In the genomic region with DNA sequence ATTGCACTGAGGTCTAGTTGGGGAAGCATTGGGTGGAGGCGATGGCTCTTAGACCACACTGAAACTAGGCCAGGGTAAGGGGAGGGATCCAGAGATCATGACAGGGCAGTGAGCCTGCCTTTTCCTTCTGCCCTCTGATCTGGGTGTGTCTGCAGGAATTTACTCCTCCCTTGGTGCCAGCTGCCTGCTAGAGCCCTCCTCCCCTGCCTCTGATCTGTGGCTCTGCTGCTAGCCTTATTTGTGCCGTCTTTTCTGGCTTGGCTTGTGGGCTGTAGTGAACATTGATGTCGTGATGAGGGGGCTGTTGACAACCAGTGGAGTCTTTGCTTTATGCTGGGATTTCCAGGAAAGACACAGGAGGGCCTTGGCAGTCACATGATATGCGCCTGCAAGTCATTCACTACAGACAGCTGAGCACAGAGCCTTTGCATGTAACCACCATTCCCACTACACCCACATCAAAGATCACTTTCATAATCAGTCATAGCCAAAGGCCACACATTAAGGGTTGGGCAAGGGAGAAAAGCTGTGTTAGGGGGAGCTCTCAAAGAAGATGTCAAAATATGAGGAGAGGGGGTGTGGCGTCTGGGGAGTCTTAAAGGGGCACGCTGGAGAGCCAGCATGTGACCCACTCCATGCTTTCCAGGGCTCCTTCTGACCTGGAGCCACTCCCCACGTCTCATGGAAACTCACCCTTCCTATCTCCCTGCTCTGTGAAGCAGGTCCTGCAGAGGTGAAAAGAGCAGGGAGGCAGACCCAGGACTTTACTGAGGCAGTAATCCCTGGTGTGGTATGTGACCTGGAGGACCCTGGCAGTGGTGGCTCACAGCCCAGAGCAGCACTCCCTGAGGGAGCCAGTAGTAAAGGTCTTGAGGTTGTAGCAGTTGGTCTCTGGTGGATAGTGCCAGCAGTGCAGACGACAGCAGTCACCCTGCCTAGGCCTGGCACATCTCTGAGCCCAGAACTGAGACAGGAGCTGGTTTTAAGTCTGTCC, we compare ENCODE assay signal across 9 mouse cellular contexts. TPM values are rescaled to one million over a fixed set of nuclear protein-coding genes. Genes with fewer than 3 reads are reported as not detected.
DNase-seq lines count a peak whose midpoint lies in the region; ATAC-seq and TF ChIP-seq lines count a peak whose summit lies in the region.
"Had no signal": no experiment of that assay in that cellular context is flagged by ENCODE, and none has a peak within 500 bp of the region (broad histone marks: within the 10 kb centered on the region; RNA-seq: fewer than 3 reads in every experiment).

No protein-coding gene starts in this region.

- WGBS in embryonic facial prominence, embryonic 12.5 days = 17% methylated on average over 8 of the region's 8 CpGs
- WGBS in heart, embryonic 12.5 days = 35% methylated on average over 8 of the region's 8 CpGs
- WGBS in stomach, postnatal 0 days = 23% methylated on average over 8 of the region's 8 CpGs

- peaks cover 65% of the 10 kb centered on the region for H3K4me1 ChIP-seq in embryonic facial prominence, embryonic 12.5 days
- peaks cover 49% of the 10 kb centered on the region for H3K4me1 ChIP-seq in heart, embryonic 12.5 days (replicated peaks)
- H3K4me1 ChIP-seq in stomach, postnatal 0 days (replicated peaks; ENCODE audit: control insufficient read depth, insufficient read depth) = peaks cover 21% of the 10 kb centered on the region

- no peak overlapping the region for H3K9ac ChIP-seq in embryonic facial prominence, embryonic 12.5 days
- peak overlapping the region; percentile 71; the same call in 1 of the 2 replicates for H3K9ac ChIP-seq in heart, embryonic 12.5 days
- peak overlapping the region; percentile 67 for H3K9ac ChIP-seq in stomach, postnatal 0 days (ENCODE audit: low read length)

- no peaks in the 10 kb centered on the region for H3K36me3 ChIP-seq in embryonic facial prominence, embryonic 12.5 days
- no peaks in the 10 kb centered on the region for H3K36me3 ChIP-seq in heart, embryonic 12.5 days
- no peaks in the 10 kb centered on the region for H3K36me3 ChIP-seq in stomach, postnatal 0 days (ENCODE audit: control insufficient read depth, insufficient read depth, low read length)

- 0 out of 2 replicates have a peak, but pooled peaks have one; percentile 1 for TF ChIP-seq CTCF in stomach, postnatal 0 days (IDR thresholded peaks at IDR 0.05; ENCODE audit: low read depth)

- H3K9me3 ChIP-seq in embryonic facial prominence, embryonic 12.5 days = no peaks in the 10 kb centered on the region
- H3K9me3 ChIP-seq in heart, embryonic 12.5 days (replicated peaks) = no peaks in the 10 kb centered on the region
- no peaks in the 10 kb centered on the region for H3K9me3 ChIP-seq in stomach, postnatal 0 days (ENCODE audit: control insufficient read depth, low read length)

- peak; percentile 67 for DNase-seq in adrenal gland, postnatal 10 days
- no peak for DNase-seq in adrenal gland, postnatal 4 days (ENCODE audit: low spot score in 2 of 2)
- peak; percentile 47 to 55 for DNase-seq in kidney, adult 8-10 months
- DNase-seq in lung, postnatal 14 days = peak; percentile 62
- peak; percentile 70 for DNase-seq in stomach, postnatal 0 days (ENCODE audit: low spot score)
- DNase-seq in right cerebral cortex, postnatal 4 days = no peak

- 0 out of 2 replicates have a peak overlapping the region, but pooled peaks have one; percentile 50 for H3K4me3 ChIP-seq in embryonic facial prominence, embryonic 12.5 days
- H3K4me3 ChIP-seq in heart, embryonic 12.5 days = no peak overlapping the region
- peak overlapping the region; percentile 44; the same call in 1 of the 2 replicates for H3K4me3 ChIP-seq in stomach, postnatal 0 days (ENCODE audit: low read depth, low read length)

- peak; percentile 47 for ATAC-seq in embryonic facial prominence, embryonic 12.5 days (ENCODE audit: insufficient number of reproducible peaks, insufficient read depth, low FRiP score, low TSS enrichment)
- ATAC-seq in heart, embryonic 12.5 days (ENCODE audit: insufficient number of reproducible peaks, low FRiP score) = peak; percentile 5; the same call in 1 of the 2 replicates
- ATAC-seq in stomach, postnatal 0 days (ENCODE audit: low FRiP score, low TSS enrichment) = peak; percentile 76

- H3K27me3 ChIP-seq in embryonic facial prominence, embryonic 12.5 days = no peaks in the 10 kb centered on the region
- H3K27me3 ChIP-seq in heart, embryonic 12.5 days (replicated peaks) = no peaks in the 10 kb centered on the region
- no peaks in the 10 kb centered on the region for H3K27me3 ChIP-seq in stomach, postnatal 0 days (ENCODE audit: control insufficient read depth, insufficient read depth, low read length)

- H3K4me2 ChIP-seq in embryonic facial prominence, embryonic 12.5 days (replicated peaks) = peak overlapping the region; percentile 72
- peak overlapping the region; percentile 73; the same call in 1 of the 2 replicates for H3K4me2 ChIP-seq in heart, embryonic 12.5 days
- H3K4me2 ChIP-seq in stomach, postnatal 0 days (replicated peaks; ENCODE audit: low read depth) = peak overlapping the region; percentile 60

- TF ChIP-seq EP300 in stomach, postnatal 0 days (optimal IDR thresholded peaks at IDR 0.05) = no peak

- peak overlapping the region; percentile 97 for H3K27ac ChIP-seq in embryonic facial prominence, embryonic 12.5 days
- H3K27ac ChIP-seq in heart, embryonic 12.5 days (ENCODE audit: poor library complexity, severe bottlenecking) = peak overlapping the region; percentile 95
- peak overlapping the region; percentile 94 for H3K27ac ChIP-seq in stomach, postnatal 0 days (replicated peaks)

RNA-seq across cellular contexts. Expression of a gene that starts 39.4 kb away (rescaled TPM):
- not detected for total RNA-seq in adrenal gland, postnatal 10 days (2021)
- total RNA-seq in adrenal gland, postnatal 4 days (2021) = not detected
- 0.19 and 0.23 TPM in 2 replicates for polyA plus RNA-seq in embryonic facial prominence, embryonic 12.5 days (2016; fragmentation: Nextera tagmentation; extraction: Ambion mirVana)
- polyA plus RNA-seq in heart, embryonic 12.5 days (2016; fragmentation: Nextera tagmentation; extraction: Ambion mirVana) = not detected in 2 replicates
- polyA plus RNA-seq in stomach, postnatal 0 days (2015; fragmentation: Nextera tagmentation; extraction: Ambion mirVana) = not detected in 2 replicates
- polyA plus RNA-seq: liver, embryonic 16.5 days had no signal

Comparison
In these comparisons a context has a peak if more than half of its experiments do, and no peak if none do; other contexts are left out.
1. DNase-seq: peak in adrenal gland, postnatal 10 days (single experiment), kidney, adult 8-10 months (2 of 2), lung, postnatal 14 days (single experiment) and stomach, postnatal 0 days (single experiment); none in adrenal gland, postnatal 4 days (0 of 2) and right cerebral cortex, postnatal 4 days (single experiment).
2. ATAC-seq: peak in every context shown above with its lines; median percentile 76 in stomach, postnatal 0 days; 47 in embryonic facial prominence, embryonic 12.5 days; 5 in heart, embryonic 12.5 days.
3. Peak in every context shown above with its lines, with median percentiles within 50 percentile points of each other: H3K27ac ChIP-seq and H3K4me2 ChIP-seq.